Mouse (Mus musculus): ENCODE measurements around the gene Kyat1. TPM values are rescaled to one million over a fixed set of nuclear protein-coding genes. Genes with fewer than 3 reads are reported as not detected.

Kyat1 gene
- 4.5 and 13.5 TPM in 2 replicates for total RNA-seq (2017)

- peak; percentile 94 for ATAC-seq (replicated peaks; ENCODE audit: low read depth, poor library complexity, severe bottlenecking)
Measured at GRCm38 (mm10) chr2:30205629-30206357, at the start of gene Kyat1. Kyat1 (minus strand) TSS chr2:30205847.

GRCm38 (mm10) chr2:30253809-30254208, 48.2 kb upstream of the Kyat1 start:
- ATAC-seq (replicated peaks; ENCODE audit: low read depth, poor library complexity, severe bottlenecking), result no peak

GRCm38 (mm10) chr2:30252521-30252920, 46.9 kb upstream of the Kyat1 start:
- no peak for ATAC-seq (replicated peaks; ENCODE audit: low read depth, poor library complexity, severe bottlenecking)

GRCm38 (mm10) chr2:30251417-30252104, 45.9 kb upstream of the Kyat1 start:
- ATAC-seq (replicated peaks; ENCODE audit: low read depth, poor library complexity, severe bottlenecking), result peak; percentile 92

DNA sequence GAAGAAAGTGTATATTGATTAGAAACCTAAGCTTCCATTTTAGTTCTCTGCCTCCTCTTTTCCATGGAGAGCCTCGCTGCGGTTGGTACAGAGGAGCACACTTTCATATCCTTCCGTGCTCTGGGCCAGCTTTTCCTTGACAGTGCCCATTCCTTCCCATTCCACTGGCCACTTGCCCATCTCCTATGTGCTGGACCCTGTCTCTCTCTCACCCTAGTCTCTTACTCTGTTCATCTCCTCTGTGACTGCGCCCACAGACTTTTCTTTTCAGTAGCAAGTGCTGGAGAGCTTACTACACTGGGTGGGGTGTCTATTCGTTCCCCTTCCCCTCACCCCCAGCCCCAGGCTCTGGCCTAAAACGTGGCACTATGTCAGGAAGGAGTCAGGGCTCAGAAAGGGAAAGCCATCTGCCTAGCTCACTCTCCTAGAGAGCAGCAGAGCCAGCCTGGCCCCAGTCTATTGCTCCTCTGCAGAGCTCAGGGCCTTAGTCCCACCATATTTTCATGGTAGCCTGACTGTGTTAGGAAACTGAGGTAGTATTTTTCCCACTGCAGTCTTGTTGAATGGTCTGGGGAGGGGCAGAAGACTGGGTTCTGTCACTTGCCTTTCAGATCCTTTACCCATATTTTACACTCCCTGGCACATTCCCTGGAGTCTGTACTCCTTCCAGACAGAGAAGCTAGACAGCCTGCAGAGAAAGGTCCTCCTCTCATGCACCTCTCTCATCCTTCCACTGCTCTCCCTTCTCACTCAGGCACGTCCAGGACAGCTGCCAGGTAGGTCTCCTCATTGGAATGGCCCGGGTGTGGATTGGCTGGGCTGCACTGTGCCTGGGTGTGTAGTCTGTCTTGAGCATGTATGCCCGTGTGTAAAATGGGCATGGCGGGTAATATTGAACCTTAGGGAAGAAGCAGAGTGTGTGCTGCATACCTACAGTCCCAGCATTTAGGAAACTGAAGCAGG, 44.8 kb upstream of the Kyat1 start:
- ATAC-seq (replicated peaks; ENCODE audit: low read depth, poor library complexity, severe bottlenecking), result no peak

- no peak for ATAC-seq (replicated peaks; ENCODE audit: low read depth, poor library complexity, severe bottlenecking)
Measured at GRCm38 (mm10) chr2:30249182-30249581, 43.5 kb upstream of the Kyat1 start.

DNA sequence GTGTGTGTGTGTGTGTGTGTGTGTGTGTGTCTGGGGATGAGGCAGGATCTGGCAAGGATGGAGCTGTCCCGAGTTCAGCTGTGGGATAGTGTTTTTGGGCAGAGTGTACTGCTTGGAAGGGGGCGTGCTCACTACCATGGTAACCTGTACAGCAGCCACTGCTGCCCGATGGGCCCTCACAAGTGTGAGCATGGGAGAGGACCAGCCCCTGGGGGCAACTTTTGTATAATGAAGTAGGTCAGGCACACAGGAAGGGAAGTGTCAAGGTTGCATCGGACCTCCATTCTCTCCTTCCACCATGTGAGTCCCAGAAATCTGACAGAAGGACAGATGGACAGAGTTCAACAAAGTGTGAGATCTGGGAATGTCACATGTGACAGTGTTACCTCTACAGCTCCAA, 42.0 kb upstream of the Kyat1 start:
- ATAC-seq (replicated peaks; ENCODE audit: low read depth, poor library complexity, severe bottlenecking), result no peak

DNA sequence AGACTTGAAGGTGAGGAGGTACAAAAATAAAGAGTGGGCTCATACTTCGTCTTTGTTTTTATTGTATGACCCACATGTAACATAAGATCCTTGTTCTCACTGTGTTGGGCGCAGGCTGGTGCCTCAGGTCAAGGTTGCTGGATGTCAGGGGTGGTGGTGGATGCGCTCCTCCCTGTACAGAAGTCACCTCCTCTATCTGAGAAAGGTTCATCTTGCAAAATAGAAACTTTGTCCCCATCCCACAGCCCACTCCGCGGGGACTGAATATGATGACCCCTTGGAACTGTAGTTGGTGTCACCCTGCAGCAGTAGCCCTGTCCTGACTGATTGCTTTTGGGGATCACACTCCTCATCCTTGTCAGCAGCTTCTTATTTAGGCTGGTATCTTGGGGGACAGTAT, 41.4 kb upstream of the Kyat1 start:
- no peak for ATAC-seq (replicated peaks; ENCODE audit: low read depth, poor library complexity, severe bottlenecking)

DNA sequence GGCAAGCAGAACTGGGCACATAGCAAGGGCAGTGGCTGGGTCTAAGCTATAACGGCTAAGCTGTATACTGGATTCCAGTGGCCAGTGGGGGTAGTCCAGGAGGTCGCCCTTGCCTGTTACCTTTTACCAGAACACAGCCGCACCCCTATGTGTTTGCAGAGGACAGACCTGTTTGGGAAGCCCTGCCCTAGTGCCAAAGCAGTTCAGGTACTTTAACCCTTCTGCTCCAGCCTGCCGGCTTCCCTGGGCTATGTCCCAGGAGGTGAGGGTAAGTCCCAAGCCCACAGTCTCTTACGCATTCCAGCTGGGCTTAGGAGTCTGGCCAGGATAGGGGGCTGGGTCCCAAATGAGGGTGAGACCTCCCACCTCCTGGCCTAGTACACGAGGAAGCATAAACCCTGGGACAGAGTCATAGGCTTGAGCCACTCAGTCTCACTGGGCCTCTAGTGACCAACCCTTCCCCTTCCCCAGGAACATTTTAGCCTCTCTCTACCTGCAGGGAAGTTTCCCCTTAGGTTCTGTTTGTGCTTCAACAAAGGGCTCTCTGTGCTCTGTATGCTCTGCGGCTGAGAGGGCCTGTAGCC, 39.0 kb upstream of the Kyat1 start:
- no peak for ATAC-seq (replicated peaks; ENCODE audit: low read depth, poor library complexity, severe bottlenecking)

- ATAC-seq (replicated peaks; ENCODE audit: low read depth, poor library complexity, severe bottlenecking), result no peak
Measured at GRCm38 (mm10) chr2:30243391-30243790, 37.7 kb upstream of the Kyat1 start.

DNA sequence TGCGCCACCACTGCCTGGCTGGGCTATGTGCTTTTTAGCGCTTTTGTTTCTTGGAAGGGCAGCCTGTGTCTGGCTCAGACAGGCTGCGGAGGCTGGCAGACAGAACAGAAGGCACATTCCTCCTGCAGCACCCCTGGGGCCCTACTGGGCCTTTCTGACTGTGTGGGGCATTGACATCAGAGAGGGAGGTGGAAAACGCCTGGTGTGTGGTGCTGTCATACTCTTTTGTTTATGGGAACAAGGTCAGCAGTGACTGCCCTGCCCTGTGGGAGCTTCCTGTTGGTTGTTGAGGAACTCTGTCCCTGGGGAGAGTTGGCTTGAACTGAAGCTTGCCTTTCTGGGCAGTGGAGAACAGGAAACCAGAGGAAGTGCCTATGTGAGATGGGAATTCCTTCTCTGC, 36.9 kb upstream of the Kyat1 start:
- no peak for ATAC-seq (replicated peaks; ENCODE audit: low read depth, poor library complexity, severe bottlenecking)

DNA sequence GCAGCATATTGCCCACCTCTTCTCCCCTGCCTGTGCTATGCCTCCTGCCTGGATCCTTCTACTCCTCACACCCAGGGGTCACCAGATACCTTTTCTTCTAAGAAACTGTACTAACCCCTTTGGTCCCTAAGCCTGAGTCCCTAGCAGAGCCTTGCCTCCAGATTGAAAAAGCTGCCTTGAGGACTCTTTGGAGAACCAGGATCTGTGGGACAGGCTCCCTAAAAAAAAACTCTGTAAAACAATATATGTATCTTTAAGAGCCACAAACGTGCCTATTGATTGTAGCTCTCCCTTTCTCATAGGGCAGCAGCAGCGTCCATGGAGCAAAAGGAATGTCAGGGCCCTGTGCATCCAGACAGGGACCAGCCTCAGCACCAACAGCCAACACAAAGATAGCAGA, 34.6 kb upstream of the Kyat1 start, which contains the start of gene Gm28035:
Gm28035 (plus strand) TSS at position 301 of the 400 bp plus-strand sequence.
- ATAC-seq (replicated peaks; ENCODE audit: low read depth, poor library complexity, severe bottlenecking), result no peak

- peak; percentile 33 for ATAC-seq (replicated peaks; ENCODE audit: low read depth, poor library complexity, severe bottlenecking)
Measured at GRCm38 (mm10) chr2:30239777-30240176, 34.1 kb upstream of the Kyat1 start.

- ATAC-seq (replicated peaks; ENCODE audit: low read depth, poor library complexity, severe bottlenecking), result no peak
Measured at GRCm38 (mm10) chr2:30238906-30239465, 33.3 kb upstream of the Kyat1 start.

DNA sequence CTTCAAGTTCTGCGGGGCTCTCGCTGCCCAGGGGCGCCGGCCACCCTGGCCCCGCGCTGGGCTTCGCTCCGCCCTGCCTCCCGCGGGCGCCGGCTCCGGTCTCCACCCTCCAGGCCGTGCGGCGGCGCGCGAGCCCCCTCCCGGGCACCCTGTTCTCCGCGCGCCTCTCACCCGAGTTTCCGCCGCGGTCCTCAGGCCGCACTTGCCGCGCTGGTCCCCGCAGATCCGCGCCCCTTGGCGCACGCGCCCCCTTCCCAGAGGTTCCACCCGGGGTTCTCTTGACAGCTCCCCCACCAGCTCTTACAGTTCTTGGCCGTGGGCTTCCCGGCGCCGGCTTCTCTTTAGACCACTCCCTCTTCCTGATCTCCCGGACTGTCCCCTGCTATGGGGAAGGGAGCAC, 32.2 kb upstream of the Kyat1 start:
- no peak for ATAC-seq (replicated peaks; ENCODE audit: low read depth, poor library complexity, severe bottlenecking)

- ATAC-seq (replicated peaks; ENCODE audit: low read depth, poor library complexity, severe bottlenecking), result peak; percentile 91
Measured at GRCm38 (mm10) chr2:30237199-30237880, 31.7 kb upstream of the Kyat1 start, which contains the start of gene Lrrc8a. Lrrc8a (plus strand) TSS chr2:30237715.

GRCm38 (mm10) chr2:30236426-30237198, 31.0 kb upstream of the Kyat1 start:
- no peak for ATAC-seq (replicated peaks; ENCODE audit: low read depth, poor library complexity, severe bottlenecking)

DNA sequence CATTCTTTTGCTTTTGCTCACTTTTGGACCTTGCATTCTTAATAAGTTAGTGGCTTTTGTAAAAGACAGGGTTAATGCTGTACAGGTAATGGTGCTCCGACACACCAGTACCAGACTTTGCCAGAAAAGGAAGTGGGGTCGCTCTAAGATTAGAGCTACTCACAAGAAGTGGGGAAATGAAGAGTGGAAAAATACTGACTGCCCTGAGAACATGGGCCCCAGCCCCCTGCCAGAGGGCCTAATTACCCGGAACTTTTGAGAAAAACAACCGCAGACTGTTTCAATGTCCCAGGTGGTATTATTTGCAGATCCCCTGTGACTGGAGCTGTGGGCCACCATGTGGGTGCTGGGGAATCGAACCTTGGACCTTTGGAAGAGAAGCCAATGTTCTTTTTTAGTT, 29.9 kb upstream of the Kyat1 start:
- no peak for ATAC-seq (replicated peaks; ENCODE audit: low read depth, poor library complexity, severe bottlenecking)
